Mouse (Mus musculus) spleen, embryonic (tissue): ENCODE results near the gene Egfl7.

ENCODE experiments used
- CTCF ChIA-PET: fragments of 350-600 bp; sonication (Branson Sonifier 250); formaldehyde crosslinking; loops from one replicate; lab custom pipeline; 2022; lab: Charles Lee

Gene Egfl7

GRCm38 (mm10) chr2:26566221-26566620 is 13.6 kb upstream of the Egfl7 start:
- CTCF ChIA-PET: interaction anchor here (1.4 kb wide), 1 partner anchor 119 kb away, joined by 3 read pairs; no protein-coding TSS in a partner anchor

- CTCF ChIA-PET: interaction anchor here (0.7 to 1.0 kb wide), 2 partner anchors 23 to 120 kb away, joined by 3 to 4 read pairs; no protein-coding TSS in a partner anchor
Measured at GRCm38 (mm10) chr2:26570034-26570433, 9.8 kb upstream of the Egfl7 start.

GRCm38 (mm10) chr2:26571400-26571799 is 8.4 kb upstream of the Egfl7 start:
- CTCF ChIA-PET: no interaction called here

- CTCF ChIA-PET: no interaction called here
Measured at GRCm38 (mm10) chr2:26571826-26572225, 8.0 kb upstream of the Egfl7 start.

- CTCF ChIA-PET: interaction anchor here (0.6 to 0.7 kb wide), 2 partner anchors 8 to 29 kb away, joined by 4 to 11 read pairs; no protein-coding TSS in a partner anchor
Measured at GRCm38 (mm10) chr2:26573396-26573795, 6.4 kb upstream of the Egfl7 start.

- CTCF ChIA-PET: interaction anchor here (0.6 to 0.7 kb wide), 2 partner anchors 8 to 29 kb away, joined by 4 to 11 read pairs; no protein-coding TSS in a partner anchor
Measured at GRCm38 (mm10) chr2:26573807-26574206, 6.0 kb upstream of the Egfl7 start.

- CTCF ChIA-PET: no interaction called here
Measured at GRCm38 (mm10) chr2:26574862-26575261, 5.0 kb upstream of the Egfl7 start.

- CTCF ChIA-PET: no interaction called here
Measured at GRCm38 (mm10) chr2:26575378-26575777, 4.4 kb upstream of the Egfl7 start.

GRCm38 (mm10) chr2:26575865-26576264 is 3.9 kb upstream of the Egfl7 start:
- CTCF ChIA-PET: no interaction called here

GRCm38 (mm10) chr2:26576462-26576861 is 3.4 kb upstream of the Egfl7 start:
- CTCF ChIA-PET: no interaction called here

GRCm38 (mm10) chr2:26578369-26578768 is 1.4 kb upstream of the Egfl7 start:
- CTCF ChIA-PET: no interaction called here

GRCm38 (mm10) chr2:26580751-26581150 is 937 bp downstream of the Egfl7 start:
- CTCF ChIA-PET: no interaction called here

- CTCF ChIA-PET: no interaction called here
Measured at GRCm38 (mm10) chr2:26582203-26582602, 2.4 kb downstream of the Egfl7 start.

GRCm38 (mm10) chr2:26582741-26583140 is 2.9 kb downstream of the Egfl7 start:
- CTCF ChIA-PET: no interaction called here

GRCm38 (mm10) chr2:26583640-26584039 is 3.8 kb downstream of the Egfl7 start:
- CTCF ChIA-PET: no interaction called here

GRCm38 (mm10) chr2:26585713-26586112 is 5.9 kb downstream of the Egfl7 start:
- CTCF ChIA-PET: no interaction called here

GRCm38 (mm10) chr2:26586294-26587043 is 6.7 kb downstream of the Egfl7 start, which contains the start of gene Gm20532:
Gene Gm20532, plus strand, starts transcription at chr2:26586639.
- CTCF ChIA-PET: interaction anchor here (0.5 kb wide), 1 partner anchor 624 kb away, joined by 16 read pairs; no protein-coding TSS in a partner anchor

- CTCF ChIA-PET: interaction anchor here (0.5 kb wide), 1 partner anchor 623 kb away, joined by 16 read pairs; no protein-coding TSS in a partner anchor
Measured at GRCm38 (mm10) chr2:26587044-26587405, 7.2 kb downstream of the Egfl7 start.

GRCm38 (mm10) chr2:26588573-26588972 is 8.8 kb downstream of the Egfl7 start:
- CTCF ChIA-PET: no interaction called here

GRCm38 (mm10) chr2:26589284-26589683 is 9.5 kb downstream of the Egfl7 start:
- CTCF ChIA-PET: interaction anchor here (0.6 kb wide), 1 partner anchor 82 kb away, joined by 5 read pairs; no protein-coding TSS in a partner anchor

- CTCF ChIA-PET: no interaction called here
Measured at GRCm38 (mm10) chr2:26590282-26590681, 10.5 kb downstream of the Egfl7 start.

GRCm38 (mm10) chr2:26590962-26591361 is 11.1 kb downstream of the Egfl7 start:
- CTCF ChIA-PET: no interaction called here

- CTCF ChIA-PET: no interaction called here
Measured at GRCm38 (mm10) chr2:26591416-26591815, 11.6 kb downstream of the Egfl7 start.
